Mouse (Mus musculus) lung, adult 2 months (tissue): ENCODE results near the gene Vps51. TPM values are rescaled to one million over a fixed set of nuclear protein-coding genes. Genes with fewer than 3 reads are reported as not detected.

Source experiments
- DNase-seq: peaks from one replicate; pipeline ENCODE4 v3.0.0; 2022
- H3K4me1 ChIP-seq: fragments of 200-500 bp; 2 replicates; pipeline ENCODE4 v1.6.1; 2011; ENCODE audit warnings: low read length; ENCODE audit not compliant: control insufficient read depth, insufficient read depth
- H3K4me3 ChIP-seq: fragments of 200-500 bp; replicated peaks from 2 replicates; pipeline ENCODE3; 2011; ENCODE audit warnings: low read depth, mild to moderate bottlenecking, control low read depth, low read length; ENCODE audit errors: extremely low read depth
- CTCF ChIP-seq: fragments of 200-500 bp; IDR thresholded peaks from 2 replicates; pipeline ENCODE4 v1.5.1; 2011; ENCODE audit warnings: mild to moderate bottlenecking, low read length, control low read depth; ENCODE audit not compliant: insufficient read depth
- POLR2A ChIP-seq: fragments of 200-500 bp; IDR thresholded peaks from 2 replicates; pipeline ENCODE4 v1.6.1; 2011; ENCODE audit warnings: low read depth, mild to moderate bottlenecking, control low read depth, low read length, borderline replicate concordance; ENCODE audit errors: extremely low read depth
- WGBS: fragments of 180-500 bp; shearing (Covaris S2); methylation state at CpG from one replicate; pipeline ENCODE4 v1.1.7; 2018; 5-methylcytosine and 5-hydroxymethylcytosine counted together
- polyA plus RNA-seq: library from polyadenylated mRNA; depleted of rRNA; stranded (reverse); fragments of >200 nt; gene quantifications from 2 replicates; pipeline ENCODE4 v1.2.3, GENCODE M21; 2012

Gene Vps51
- polyA plus RNA-seq, 1 experiment, result 81.7 TPM

- DNase-seq, result peak; percentile 77
These were observed 9.9 kb downstream of the Vps51 start for GRCm38 (mm10) chr19:6067011-6067723.

GRCm38 (mm10) chr19:6066571-6066970 is 10.5 kb downstream of the Vps51 start:
- no peak overlapping the region for H3K4me3 ChIP-seq
- TF ChIP-seq CTCF (no peak), POLR2A (no peak)
- peaks cover 17% of the 10 kb centered on the region for H3K4me1 ChIP-seq
- no peak for DNase-seq
- WGBS, result 39% methylated on average over 5 of the region's 5 CpGs

More at GRCm38 (mm10) chr19:6067011-6067723, 9.9 kb downstream of the Vps51 start:
- peaks cover 12% of the 10 kb centered on the region for H3K4me1 ChIP-seq
- H3K4me3 ChIP-seq, result peak overlapping the region; percentile 11
- TF ChIP-seq CTCF (peak; percentile 80), POLR2A (peak; percentile 10; the same call in 1 of the 2 replicates)
- WGBS, result under 1% methylated on average over 30 of the region's 30 CpGs

GRCm38 (mm10) chr19:6063081-6063480 is 13.9 kb downstream of the Vps51 start:
- 93% methylated on average over 6 of the region's 6 CpGs for WGBS
- H3K4me1 ChIP-seq, result peaks cover 21% of the 10 kb centered on the region
- no peak overlapping the region for H3K4me3 ChIP-seq
- no peak for DNase-seq
- TF ChIP-seq CTCF (no peak), POLR2A (no peak)

GRCm38 (mm10) chr19:6062418-6062817 is 14.6 kb downstream of the Vps51 start:
- Histone ChIP-seq H3K4me1 (peaks cover 19% of the 10 kb centered on the region), H3K4me3 (peak overlapping the region; percentile 33)
- TF ChIP-seq CTCF (no peak), POLR2A (no peak)
- DNase-seq, result no peak
- 44% methylated on average over 5 of the region's 5 CpGs for WGBS

- DNase-seq, result peak; percentile 36
- peaks cover 19% of the 10 kb centered on the region for H3K4me1 ChIP-seq
- peak overlapping the region; percentile 94 for H3K4me3 ChIP-seq
- WGBS, result 1% methylated on average over 44 of the region's 44 CpGs
- TF ChIP-seq POLR2A, result peak; percentile 19; the same call in 1 of the 2 replicates
- no peak for TF ChIP-seq CTCF
These were observed 15.3 kb downstream of the Vps51 start for GRCm38 (mm10) chr19:6061641-6062302.

DNA sequence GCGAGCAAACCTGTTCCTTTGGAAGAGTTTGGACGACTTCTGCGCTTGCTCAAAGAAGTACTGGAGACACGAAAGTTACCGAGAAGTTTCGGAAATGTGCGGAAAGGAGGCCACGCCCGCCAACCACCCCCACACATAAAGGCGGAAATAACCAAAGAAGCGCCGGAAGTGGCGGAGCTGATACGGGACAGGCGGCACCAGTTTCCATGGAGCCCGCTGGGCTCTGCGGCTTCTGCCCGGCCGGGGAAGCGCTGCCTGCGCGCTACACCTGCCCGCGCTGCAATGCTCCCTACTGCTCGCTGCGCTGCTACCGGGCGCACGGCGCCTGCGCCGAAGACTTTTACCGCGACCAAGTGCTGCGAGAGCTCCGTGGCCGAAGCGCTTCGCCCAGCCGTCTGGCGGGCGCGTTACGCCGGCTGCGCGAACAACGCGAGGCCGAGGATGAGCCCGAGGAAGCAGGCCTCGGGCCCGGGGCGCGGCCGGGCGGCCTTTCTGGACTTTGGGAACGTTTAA is 16.0 kb downstream of the Vps51 start, which contains the start of gene Znhit2:
TSS of gene Znhit2 (plus strand) at position 172 of the 513 bp plus-strand sequence.
- H3K4me1 ChIP-seq, result peaks cover 19% of the 10 kb centered on the region
- peak; percentile 92 for DNase-seq
- WGBS, result under 1% methylated on average over 58 of the region's 58 CpGs
- TF ChIP-seq CTCF (no peak), POLR2A (peak; percentile 64; the same call in 1 of the 2 replicates)
- peak within 1 kb of the TSS; percentile 94 for H3K4me3 ChIP-seq

DNA sequence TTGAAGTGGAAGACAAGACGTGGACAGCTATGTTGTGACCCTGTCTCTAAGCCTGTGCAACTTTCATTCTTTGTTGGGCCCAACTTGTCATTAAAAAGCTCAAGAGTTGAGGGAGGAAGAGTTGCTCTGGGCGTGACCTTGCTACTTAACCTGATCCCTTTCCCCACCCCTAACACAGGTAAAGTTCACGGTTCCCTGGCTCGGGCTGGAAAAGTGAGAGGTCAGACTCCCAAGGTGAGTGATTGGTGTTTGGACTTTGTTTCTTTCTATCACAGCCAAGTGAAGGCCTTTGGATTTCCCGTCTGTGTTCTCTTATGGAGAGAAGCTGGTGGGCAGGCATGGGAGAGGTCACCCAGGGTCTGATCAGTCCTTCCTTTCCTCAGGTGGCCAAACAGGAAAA is 18.1 kb downstream of the Vps51 start:
- Histone ChIP-seq H3K4me1 (peaks cover 19% of the 10 kb centered on the region), H3K4me3 (no peak overlapping the region)
- 76% methylated on average over 5 of the region's 5 CpGs for WGBS
- TF ChIP-seq CTCF, result no peak
- no peak for TF ChIP-seq POLR2A
- DNase-seq, result no peak

- DNase-seq, result no peak
- WGBS, result 28% methylated on average over 5 of the region's 5 CpGs
- Histone ChIP-seq H3K4me1 (peaks cover 19% of the 10 kb centered on the region), H3K4me3 (peak overlapping the region; percentile 96)
- TF ChIP-seq POLR2A, result no peak
- no peak for TF ChIP-seq CTCF
These were observed 18.5 kb downstream of the Vps51 start for GRCm38 (mm10) chr19:6058513-6058912.

GRCm38 (mm10) chr19:6057313-6058096 is 19.5 kb downstream of the Vps51 start, which contains the start of the genes Mrpl49 and Fau:
Gene Mrpl49 (minus strand): TSS chr19:6057785.
Gene Fau (plus strand): TSS chr19:6057844.
- peaks cover 19% of the 10 kb centered on the region for H3K4me1 ChIP-seq
- H3K4me3 ChIP-seq, result peak within 1 kb of the TSS; percentile 99
- no peak for TF ChIP-seq CTCF
- TF ChIP-seq POLR2A, result peak; percentile 90
- DNase-seq, result peak; percentile 97
- under 1% methylated on average over 54 of the region's 63 CpGs for WGBS
